Comparison of ENCODE assay signal across 24 mouse cellular contexts in the genomic region with DNA sequence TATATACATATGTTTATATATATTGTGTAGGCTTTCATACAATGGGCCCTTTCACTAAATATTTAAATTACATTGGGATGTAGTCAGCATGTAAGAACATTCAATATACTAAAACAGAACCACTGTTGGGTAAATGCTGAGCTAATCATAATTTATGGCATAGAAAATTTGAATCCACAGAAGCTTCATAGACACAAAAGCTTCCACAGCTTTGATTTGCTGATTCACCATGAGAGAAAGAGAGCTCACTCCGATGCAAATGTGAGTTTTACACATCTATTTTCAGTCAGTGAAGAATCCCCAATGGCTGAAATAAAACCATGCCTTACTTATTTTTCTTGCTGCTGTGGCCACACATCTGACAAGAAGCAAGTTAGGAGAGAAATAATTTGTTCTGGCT.
"Had no signal": no experiment of that assay in that cellular context is flagged by ENCODE, and none has a peak within 500 bp of the region (broad histone marks: within the 10 kb centered on the region; RNA-seq: fewer than 3 reads in every experiment).

No protein-coding gene starts in this region.

- H3K27me3 ChIP-seq: heart, embryonic 12.5 days; hindbrain, embryonic 13.5 days; hindbrain, embryonic 15.5 days; kidney, embryonic 15.5 days; limb, embryonic 12.5 days; liver, embryonic 13.5 days had no signal

- DNase-seq: gastrocnemius, postnatal 14 days; gastrocnemius, postnatal 36 days; heart, adult 18-20 months; heart, postnatal 10 days; kidney, adult 11 months; kidney, adult 2 months; kidney, adult 9 months; kidney, postnatal 14 days; kidney, postnatal 36 days; layer of hippocampus, adult 9-11 months; layer of hippocampus, postnatal 36 days; liver; liver, embryonic 13.5 days had no signal

- H3K4me2 ChIP-seq: heart, embryonic 12.5 days; hindbrain, embryonic 13.5 days; hindbrain, embryonic 15.5 days; kidney, embryonic 15.5 days; limb, embryonic 12.5 days; liver, embryonic 11.5 days; liver, embryonic 13.5 days had no signal

- H3K9ac ChIP-seq: heart, embryonic 12.5 days; hindbrain, embryonic 13.5 days; hindbrain, embryonic 15.5 days; kidney, embryonic 15.5 days; limb, embryonic 12.5 days; liver, embryonic 13.5 days had no signal

- H3K27ac ChIP-seq: heart, embryonic 10.5 days; hindbrain, embryonic 13.5 days; hindbrain, embryonic 15.5 days; hindbrain, postnatal 0 days; kidney, embryonic 15.5 days; kidney, postnatal 0 days; limb, embryonic 10.5 days; limb, embryonic 12.5 days; liver, embryonic 13.5 days had no signal

- H3K4me3 ChIP-seq: heart, embryonic 10.5 days; heart, embryonic 12.5 days; hindbrain, embryonic 13.5 days; hindbrain, embryonic 15.5 days; kidney, embryonic 15.5 days; limb, embryonic 10.5 days; limb, embryonic 12.5 days; liver, embryonic 13.5 days had no signal

- H3K9me3 ChIP-seq: heart, embryonic 10.5 days; heart, embryonic 12.5 days; hindbrain, embryonic 13.5 days; hindbrain, embryonic 15.5 days; kidney, embryonic 15.5 days; limb, embryonic 10.5 days; limb, embryonic 12.5 days; liver, embryonic 13.5 days had no signal

- ATAC-seq: hindbrain, postnatal 0 days; intestine, embryonic 16.5 days had no signal

- H3K4me1 ChIP-seq: heart, embryonic 12.5 days; liver, embryonic 13.5 days had no signal

- H3K36me3 ChIP-seq: heart, embryonic 10.5 days; heart, embryonic 12.5 days; hindbrain, embryonic 13.5 days; hindbrain, embryonic 15.5 days; kidney, embryonic 15.5 days; limb, embryonic 10.5 days; limb, embryonic 12.5 days; liver, embryonic 13.5 days had no signal
